Mouse (Mus musculus): ENCODE measurements around the gene Oosp2. TPM values are rescaled to one million over a fixed set of nuclear protein-coding genes. Genes with fewer than 3 reads are reported as not detected.

Gene Oosp2
- polyA plus RNA-seq (2015; fragmentation: Nextera tagmentation; extraction: Ambion mirVana): not detected in 2 replicates

GRCm38 (mm10) chr19:11660459-11660858, at the start of gene Oosp2:
Oosp2 (minus strand) TSS chr19:11660559.
- no peak within 1 kb of the TSS for H3K4me3 ChIP-seq
- H3K36me3 ChIP-seq: no peaks in the 10 kb centered on the region
- no peak within 1 kb of the TSS for H3K27ac ChIP-seq
- no peaks in the 10 kb centered on the region for H3K9me3 ChIP-seq
- H3K4me2 ChIP-seq: no peak within 1 kb of the TSS
- WGBS: 89% methylated on average over 5 of the region's 5 CpGs
- H3K27me3 ChIP-seq: no peaks in the 10 kb centered on the region
- H3K4me1 ChIP-seq: no peaks in the 10 kb centered on the region
- ATAC-seq (ENCODE audit: insufficient number of reproducible peaks, low FRiP score, low TSS enrichment, low read depth): no peak
- H3K9ac ChIP-seq: no peak within 1 kb of the TSS

GRCm38 (mm10) chr19:11698342-11698741, 38.0 kb upstream of the Oosp2 start:
- no peak overlapping the region for H3K4me2 ChIP-seq
- no peaks in the 10 kb centered on the region for H3K4me1 ChIP-seq
- H3K27me3 ChIP-seq: no peaks in the 10 kb centered on the region
- H3K36me3 ChIP-seq: no peaks in the 10 kb centered on the region
- H3K9me3 ChIP-seq: no peaks in the 10 kb centered on the region
- H3K4me3 ChIP-seq: no peak overlapping the region
- H3K27ac ChIP-seq: no peak overlapping the region
- WGBS: 85% methylated on average over 6 of the region's 6 CpGs
- H3K9ac ChIP-seq: no peak overlapping the region
- no peak for ATAC-seq (ENCODE audit: insufficient number of reproducible peaks, low FRiP score, low TSS enrichment, low read depth)

- no peak for ATAC-seq (ENCODE audit: insufficient number of reproducible peaks, low FRiP score, low TSS enrichment, low read depth)
- Histone ChIP-seq H3K9ac (no peak within 1 kb of the TSS), H3K4me2 (no peak within 1 kb of the TSS), H3K27me3 (no peaks in the 10 kb centered on the region), H3K9me3 (no peaks in the 10 kb centered on the region), H3K4me3 (no peak within 1 kb of the TSS), H3K4me1 (no peaks in the 10 kb centered on the region), H3K27ac (no peak within 1 kb of the TSS), H3K36me3 (no peaks in the 10 kb centered on the region)
- WGBS: 80% methylated on average over 2 of the region's 2 CpGs
Observed at GRCm38 (mm10) chr19:11696755-11697154, 36.4 kb upstream of the Oosp2 start, which contains the start of gene Oosp3. Oosp3 (plus strand) TSS chr19:11697055.

- H3K9me3 ChIP-seq: no peaks in the 10 kb centered on the region
- H3K27me3 ChIP-seq: no peaks in the 10 kb centered on the region
- ATAC-seq (ENCODE audit: insufficient number of reproducible peaks, low FRiP score, low TSS enrichment, low read depth): no peak
Observed at GRCm38 (mm10) chr19:11691454-11691853, 31.1 kb upstream of the Oosp2 start.

GRCm38 (mm10) chr19:11690839-11691238, 30.5 kb upstream of the Oosp2 start, which contains the start of gene Oosp1:
Oosp1 (minus strand) TSS chr19:11691150.
- no peaks in the 10 kb centered on the region for H3K9me3 ChIP-seq
- H3K4me3 ChIP-seq: no peak within 1 kb of the TSS
- H3K4me2 ChIP-seq: no peak within 1 kb of the TSS
- no peaks in the 10 kb centered on the region for H3K36me3 ChIP-seq
- H3K27ac ChIP-seq: no peak within 1 kb of the TSS
- no peak within 1 kb of the TSS for H3K9ac ChIP-seq
- ATAC-seq (ENCODE audit: insufficient number of reproducible peaks, low FRiP score, low TSS enrichment, low read depth): no peak
- H3K27me3 ChIP-seq: no peaks in the 10 kb centered on the region
- WGBS: 45% methylated on average over 5 of the region's 5 CpGs
- no peaks in the 10 kb centered on the region for H3K4me1 ChIP-seq

More at GRCm38 (mm10) chr19:11691454-11691853, 31.1 kb upstream of the Oosp2 start:
- Histone ChIP-seq H3K36me3 (no peaks in the 10 kb centered on the region), H3K4me2 (no peak overlapping the region), H3K4me3 (no peak overlapping the region), H3K4me1 (no peaks in the 10 kb centered on the region), H3K9ac (no peak overlapping the region), H3K27ac (no peak overlapping the region)
- WGBS: 51% methylated on average over 1 of the region's 1 CpGs

GRCm38 (mm10) chr19:11661562-11661961, 1.2 kb upstream of the Oosp2 start:
- Histone ChIP-seq H3K9ac (no peak overlapping the region), H3K9me3 (no peaks in the 10 kb centered on the region), H3K4me3 (no peak overlapping the region), H3K27ac (no peak overlapping the region), H3K4me2 (no peak overlapping the region), H3K36me3 (no peaks in the 10 kb centered on the region), H3K27me3 (no peaks in the 10 kb centered on the region), H3K4me1 (no peaks in the 10 kb centered on the region)
- ATAC-seq (ENCODE audit: insufficient number of reproducible peaks, low FRiP score, low TSS enrichment, low read depth): no peak

- Histone ChIP-seq H3K36me3 (no peaks in the 10 kb centered on the region), H3K27me3 (no peaks in the 10 kb centered on the region), H3K4me3 (no peak overlapping the region), H3K9ac (no peak overlapping the region), H3K4me1 (no peaks in the 10 kb centered on the region), H3K4me2 (no peak overlapping the region), H3K9me3 (no peaks in the 10 kb centered on the region), H3K27ac (no peak overlapping the region)
- no peak for ATAC-seq (ENCODE audit: insufficient number of reproducible peaks, low FRiP score, low TSS enrichment, low read depth)
- 64% methylated on average over 2 of the region's 2 CpGs for WGBS
Observed at GRCm38 (mm10) chr19:11659142-11659541, 1.2 kb downstream of the Oosp2 start.

- Histone ChIP-seq H3K27ac (no peak overlapping the region), H3K27me3 (no peaks in the 10 kb centered on the region), H3K36me3 (no peaks in the 10 kb centered on the region), H3K4me1 (no peaks in the 10 kb centered on the region), H3K4me3 (no peak overlapping the region), H3K9me3 (no peaks in the 10 kb centered on the region), H3K4me2 (no peak overlapping the region), H3K9ac (no peak overlapping the region)
- ATAC-seq (ENCODE audit: insufficient number of reproducible peaks, low FRiP score, low TSS enrichment, low read depth): no peak
- 83% methylated on average over 4 of the region's 4 CpGs for WGBS
Observed at GRCm38 (mm10) chr19:11649564-11649963, 10.8 kb downstream of the Oosp2 start.

- Histone ChIP-seq H3K4me1 (no peaks in the 10 kb centered on the region), H3K27me3 (no peaks in the 10 kb centered on the region), H3K36me3 (no peaks in the 10 kb centered on the region), H3K27ac (no peak overlapping the region), H3K9me3 (no peaks in the 10 kb centered on the region), H3K9ac (no peak overlapping the region), H3K4me2 (no peak overlapping the region), H3K4me3 (no peak overlapping the region)
- 82% methylated on average over 3 of the region's 3 CpGs for WGBS
- no peak for ATAC-seq (ENCODE audit: insufficient number of reproducible peaks, low FRiP score, low TSS enrichment, low read depth)
Observed at GRCm38 (mm10) chr19:11646166-11646565, 14.2 kb downstream of the Oosp2 start.

- no peaks in the 10 kb centered on the region for H3K36me3 ChIP-seq
- no peak within 1 kb of the TSS for H3K4me2 ChIP-seq
- no peak for ATAC-seq (ENCODE audit: insufficient number of reproducible peaks, low FRiP score, low TSS enrichment, low read depth)
- no peaks in the 10 kb centered on the region for H3K9me3 ChIP-seq
- no peaks in the 10 kb centered on the region for H3K27me3 ChIP-seq
- H3K27ac ChIP-seq: no peak within 1 kb of the TSS
- 60% methylated on average over 1 of the region's 1 CpGs for WGBS
- no peak within 1 kb of the TSS for H3K9ac ChIP-seq
- H3K4me1 ChIP-seq: no peaks in the 10 kb centered on the region
- H3K4me3 ChIP-seq: no peak within 1 kb of the TSS
Observed at GRCm38 (mm10) chr19:11640732-11641131, 19.6 kb downstream of the Oosp2 start, which contains the start of gene Ms4a3. Ms4a3 (minus strand) TSS chr19:11640851.

GRCm38 (mm10) chr19:11639038-11639437, 21.3 kb downstream of the Oosp2 start:
- Histone ChIP-seq H3K9ac (no peak overlapping the region), H3K27ac (no peak overlapping the region), H3K4me3 (no peak overlapping the region), H3K9me3 (no peaks in the 10 kb centered on the region), H3K27me3 (no peaks in the 10 kb centered on the region), H3K36me3 (no peaks in the 10 kb centered on the region), H3K4me2 (no peak overlapping the region), H3K4me1 (no peaks in the 10 kb centered on the region)
- 64% methylated on average over 4 of the region's 4 CpGs for WGBS
- no peak for ATAC-seq (ENCODE audit: insufficient number of reproducible peaks, low FRiP score, low TSS enrichment, low read depth)

GRCm38 (mm10) chr19:11635572-11635971, 24.8 kb downstream of the Oosp2 start:
- Histone ChIP-seq H3K9me3 (no peaks in the 10 kb centered on the region), H3K36me3 (no peaks in the 10 kb centered on the region), H3K27me3 (no peaks in the 10 kb centered on the region), H3K4me1 (no peaks in the 10 kb centered on the region), H3K4me2 (no peak overlapping the region), H3K9ac (no peak overlapping the region), H3K27ac (no peak overlapping the region), H3K4me3 (no peak overlapping the region)
- WGBS: 77% methylated on average over 5 of the region's 5 CpGs
- ATAC-seq (ENCODE audit: insufficient number of reproducible peaks, low FRiP score, low TSS enrichment, low read depth): no peak

- Histone ChIP-seq H3K9me3 (no peaks in the 10 kb centered on the region), H3K36me3 (no peaks in the 10 kb centered on the region), H3K27me3 (no peaks in the 10 kb centered on the region), H3K4me3 (no peak overlapping the region), H3K9ac (no peak overlapping the region), H3K27ac (no peak overlapping the region), H3K4me1 (no peaks in the 10 kb centered on the region), H3K4me2 (no peak overlapping the region)
- no peak for ATAC-seq (ENCODE audit: insufficient number of reproducible peaks, low FRiP score, low TSS enrichment, low read depth)
- 76% methylated on average over 2 of the region's 2 CpGs for WGBS
Observed at GRCm38 (mm10) chr19:11634330-11634729, 26.0 kb downstream of the Oosp2 start.
